Mouse (Mus musculus): ENCODE results near the gene Olfr818. TPM values are rescaled to one million over a fixed set of nuclear protein-coding genes. Genes with fewer than 3 reads are reported as not detected.

Gene Olfr818
- total and polyA plus RNA-seq, 3 experiments = not detected

Other genes with a start within 250 kb of the Olfr818 start
Only the 20 nearest of the 23 such genes appear.
- gene Olfr806, start 207.2 kb downstream of the Olfr818 start, total RNA-seq (2014; fragmentation: Nextera tagmentation) = not detected in 2 replicates
- 0.05 and 0.06 TPM in 2 replicates for gene Olfr806, start 207.2 kb downstream of the Olfr818 start, total RNA-seq (2017)
- not detected in 2 replicates for gene Olfr806, start 207.2 kb downstream of the Olfr818 start, polyA plus RNA-seq (2012)
- gene Olfr807, start 191.3 kb downstream of the Olfr818 start, total RNA-seq (2014; fragmentation: Nextera tagmentation) = not detected in 2 replicates
- gene Olfr807, start 191.3 kb downstream of the Olfr818 start, total RNA-seq (2017) = 0.23 TPM in 1 of 2 replicates, not detected in the other
- not detected in 2 replicates for gene Olfr807, start 191.3 kb downstream of the Olfr818 start, polyA plus RNA-seq (2012)
- gene Olfr808, start 183.6 kb downstream of the Olfr818 start, total RNA-seq (2014; fragmentation: Nextera tagmentation) = not detected in 2 replicates
- 0.12 and 0.22 TPM in 2 replicates for gene Olfr808, start 183.6 kb downstream of the Olfr818 start, total RNA-seq (2017)
- not detected in 2 replicates for gene Olfr808, start 183.6 kb downstream of the Olfr818 start, polyA plus RNA-seq (2012)
- gene Olfr809, start 174.5 kb downstream of the Olfr818 start, total RNA-seq (2014; fragmentation: Nextera tagmentation) = not detected in 2 replicates
- 0.27 TPM in 1 of 2 replicates, not detected in the other for gene Olfr809, start 174.5 kb downstream of the Olfr818 start, total RNA-seq (2017)
- not detected in 2 replicates for gene Olfr809, start 174.5 kb downstream of the Olfr818 start, polyA plus RNA-seq (2012)
- not detected in 2 replicates for gene Olfr810, start 154.2 kb downstream of the Olfr818 start, total RNA-seq (2014; fragmentation: Nextera tagmentation)
- gene Olfr810, start 154.2 kb downstream of the Olfr818 start, total RNA-seq (2017) = 0.05 and 0.06 TPM in 2 replicates
- gene Olfr810, start 154.2 kb downstream of the Olfr818 start, polyA plus RNA-seq (2012) = not detected in 2 replicates
- gene Olfr811, start 144.7 kb downstream of the Olfr818 start, total RNA-seq (2014; fragmentation: Nextera tagmentation) = not detected in 2 replicates
- gene Olfr811, start 144.7 kb downstream of the Olfr818 start, total RNA-seq (2017) = 0.12 and 0.16 TPM in 2 replicates
- gene Olfr811, start 144.7 kb downstream of the Olfr818 start, polyA plus RNA-seq (2012) = not detected in 2 replicates
- gene Olfr812, start 103.0 kb downstream of the Olfr818 start, total RNA-seq (2014; fragmentation: Nextera tagmentation) = not detected in 2 replicates
- not detected in 2 replicates for gene Olfr812, start 103.0 kb downstream of the Olfr818 start, total RNA-seq (2017)
- gene Olfr812, start 103.0 kb downstream of the Olfr818 start, polyA plus RNA-seq (2012) = not detected in 2 replicates
- not detected in 2 replicates for gene Olfr813, start 93.7 kb downstream of the Olfr818 start, total RNA-seq (2014; fragmentation: Nextera tagmentation)
- 0.22 and 0.35 TPM in 2 replicates for gene Olfr813, start 93.7 kb downstream of the Olfr818 start, total RNA-seq (2017)
- not detected in 2 replicates for gene Olfr813, start 93.7 kb downstream of the Olfr818 start, polyA plus RNA-seq (2012)
- not detected in 2 replicates for gene Olfr814, start 69.2 kb downstream of the Olfr818 start, total RNA-seq (2014; fragmentation: Nextera tagmentation)
- gene Olfr814, start 69.2 kb downstream of the Olfr818 start, total RNA-seq (2017) = 0.05 and 0.06 TPM in 2 replicates
- not detected in 2 replicates for gene Olfr814, start 69.2 kb downstream of the Olfr818 start, polyA plus RNA-seq (2012)
- not detected in 2 replicates for gene Olfr815, start 43.2 kb downstream of the Olfr818 start, total RNA-seq (2014; fragmentation: Nextera tagmentation)
- not detected in 2 replicates for gene Olfr815, start 43.2 kb downstream of the Olfr818 start, total RNA-seq (2017)
- gene Olfr815, start 43.2 kb downstream of the Olfr818 start, polyA plus RNA-seq (2012) = 0.07 TPM in 1 of 2 replicates, not detected in the other
- gene Olfr816, start 33.5 kb downstream of the Olfr818 start, total RNA-seq (2014; fragmentation: Nextera tagmentation) = not detected in 2 replicates
- gene Olfr816, start 33.5 kb downstream of the Olfr818 start, total RNA-seq (2017) = 0.17 TPM in 1 of 2 replicates, not detected in the other
- gene Olfr816, start 33.5 kb downstream of the Olfr818 start, polyA plus RNA-seq (2012) = not detected in 2 replicates
- gene Olfr819, start 18.2 kb upstream of the Olfr818 start, total RNA-seq (2014; fragmentation: Nextera tagmentation) = not detected in 2 replicates
- 0.12 and 0.16 TPM in 2 replicates for gene Olfr819, start 18.2 kb upstream of the Olfr818 start, total RNA-seq (2017)
- gene Olfr819, start 18.2 kb upstream of the Olfr818 start, polyA plus RNA-seq (2012) = not detected in 2 replicates
- gene Olfr247, start 27.0 kb upstream of the Olfr818 start, total RNA-seq (2014; fragmentation: Nextera tagmentation) = not detected in 2 replicates
- not detected in 2 replicates for gene Olfr247, start 27.0 kb upstream of the Olfr818 start, total RNA-seq (2017)
- not detected in 2 replicates for gene Olfr247, start 27.0 kb upstream of the Olfr818 start, polyA plus RNA-seq (2012)
- not detected in 2 replicates for gene Gm10310, start 36.0 kb upstream of the Olfr818 start, total RNA-seq (2014; fragmentation: Nextera tagmentation)
- 0.12 and 0.22 TPM in 2 replicates for gene Gm10310, start 36.0 kb upstream of the Olfr818 start, total RNA-seq (2017)
- gene Gm10310, start 36.0 kb upstream of the Olfr818 start, polyA plus RNA-seq (2012) = not detected in 2 replicates
- gene Olfr820, start 63.5 kb upstream of the Olfr818 start, total RNA-seq (2014; fragmentation: Nextera tagmentation) = not detected in 2 replicates
- 0.27 TPM in 1 of 2 replicates, not detected in the other for gene Olfr820, start 63.5 kb upstream of the Olfr818 start, total RNA-seq (2017)
- not detected in 2 replicates for gene Olfr820, start 63.5 kb upstream of the Olfr818 start, polyA plus RNA-seq (2012)
- not detected in 2 replicates for gene Olfr821, start 81.2 kb upstream of the Olfr818 start, total RNA-seq (2014; fragmentation: Nextera tagmentation)
- gene Olfr821, start 81.2 kb upstream of the Olfr818 start, total RNA-seq (2017) = not detected in 2 replicates
- not detected in 2 replicates for gene Olfr821, start 81.2 kb upstream of the Olfr818 start, polyA plus RNA-seq (2012)
- gene Olfr822, start 122.1 kb upstream of the Olfr818 start, total RNA-seq (2014; fragmentation: Nextera tagmentation) = not detected in 2 replicates
- 0.06 and 0.11 TPM in 2 replicates for gene Olfr822, start 122.1 kb upstream of the Olfr818 start, total RNA-seq (2017)
- not detected in 2 replicates for gene Olfr822, start 122.1 kb upstream of the Olfr818 start, polyA plus RNA-seq (2012)
- not detected in 2 replicates for gene Olfr823, start 166.3 kb upstream of the Olfr818 start, total RNA-seq (2014; fragmentation: Nextera tagmentation)
- gene Olfr823, start 166.3 kb upstream of the Olfr818 start, total RNA-seq (2017) = not detected in 2 replicates
- gene Olfr823, start 166.3 kb upstream of the Olfr818 start, polyA plus RNA-seq (2012) = not detected in 2 replicates
- not detected in 2 replicates for gene Olfr824, start 180.9 kb upstream of the Olfr818 start, total RNA-seq (2014; fragmentation: Nextera tagmentation)
- 0.27 TPM in 1 of 2 replicates, not detected in the other for gene Olfr824, start 180.9 kb upstream of the Olfr818 start, total RNA-seq (2017)
- not detected in 2 replicates for gene Olfr824, start 180.9 kb upstream of the Olfr818 start, polyA plus RNA-seq (2012)
- gene Olfr825, start 217.7 kb upstream of the Olfr818 start, total RNA-seq (2014; fragmentation: Nextera tagmentation) = not detected in 2 replicates
- 0.12 and 0.27 TPM in 2 replicates for gene Olfr825, start 217.7 kb upstream of the Olfr818 start, total RNA-seq (2017)
- gene Olfr825, start 217.7 kb upstream of the Olfr818 start, polyA plus RNA-seq (2012) = not detected in 2 replicates

All from G1E (cell line).